ENCODE assay signal across 8 mouse cellular contexts in genomic region chr1:177794866-177795265, GRCm38 (mm10). TPM values are rescaled to one million over a fixed set of nuclear protein-coding genes. Genes with fewer than 3 reads are reported as not detected.
DNase-seq lines count a peak whose midpoint lies in the region; ATAC-seq and TF ChIP-seq lines count a peak whose summit lies in the region.

No protein-coding gene starts in this region.

- H3K27me3 ChIP-seq in limb, embryonic 12.5 days = no peaks in the 10 kb centered on the region
- no peaks in the 10 kb centered on the region for H3K27me3 ChIP-seq in neural tube, embryonic 13.5 days

- no peak for TF ChIP-seq CTCF in layer of hippocampus, adult 2 months (conservative IDR thresholded peaks at IDR 0.05)
- no peak for TF ChIP-seq CTCF in bone marrow, adult 2 months (IDR thresholded peaks at IDR 0.05; ENCODE audit: control insufficient read depth, insufficient read depth, low read length)

- peaks cover under 1% of the 10 kb centered on the region; the same call in 1 of the 2 replicates for H3K36me3 ChIP-seq in limb, embryonic 12.5 days
- H3K36me3 ChIP-seq in neural tube, embryonic 13.5 days = no peaks in the 10 kb centered on the region

- H3K4me1 ChIP-seq in bone marrow, adult 2 months (ENCODE audit: control insufficient read depth, insufficient read depth, low read length) = peaks cover 1% of the 10 kb centered on the region; the same call in 1 of the 2 replicates
- H3K4me1 ChIP-seq in limb, embryonic 12.5 days (replicated peaks) = peaks cover 10% of the 10 kb centered on the region
- peaks cover 17% of the 10 kb centered on the region for H3K4me1 ChIP-seq in neural tube, embryonic 13.5 days (replicated peaks)

- H3K9ac ChIP-seq in limb, embryonic 12.5 days (replicated peaks) = peak overlapping the region; percentile 88
- peak overlapping the region; percentile 87 for H3K9ac ChIP-seq in neural tube, embryonic 13.5 days

- no peak for ATAC-seq in limb, embryonic 12.5 days (ENCODE audit: insufficient number of reproducible peaks, insufficient read depth, low FRiP score, low TSS enrichment, low read depth)
- ATAC-seq in neural tube, embryonic 13.5 days (ENCODE audit: low read depth) = no peak

- peak overlapping the region; percentile 71 for H3K4me3 ChIP-seq in layer of hippocampus, adult 2 months
- peak overlapping the region; percentile 58 for H3K4me3 ChIP-seq in bone marrow, adult 2 months (replicated peaks; ENCODE audit: control insufficient read depth, low read depth, low read length)
- peak overlapping the region; percentile 82 for H3K4me3 ChIP-seq in limb, embryonic 12.5 days (replicated peaks)
- peak overlapping the region; percentile 91 for H3K4me3 ChIP-seq in neural tube, embryonic 13.5 days

- 0 out of 2 replicates have a peak, but pooled peaks cover 2% of the 10 kb centered on the region for H3K9me3 ChIP-seq in limb, embryonic 12.5 days
- H3K9me3 ChIP-seq in neural tube, embryonic 13.5 days = 0 out of 2 replicates have a peak, but pooled peaks cover 2% of the 10 kb centered on the region

- 2% methylated on average over 8 of the region's 8 CpGs for WGBS in bone marrow, adult 2 months
- WGBS in limb, embryonic 12.5 days = 7% methylated on average over 8 of the region's 8 CpGs
- 3% methylated on average over 8 of the region's 8 CpGs for WGBS in neural tube, embryonic 13.5 days

- TF ChIP-seq POLR2A in bone marrow, adult 2 months (IDR thresholded peaks at IDR 0.05; ENCODE audit: borderline replicate concordance, control insufficient read depth, low read depth, low read length) = no peak

- peak overlapping the region; percentile 72 for H3K4me2 ChIP-seq in limb, embryonic 12.5 days
- H3K4me2 ChIP-seq in neural tube, embryonic 13.5 days = peak overlapping the region; percentile 67

- no peak for DNase-seq in layer of hippocampus, adult 2 months (ENCODE audit: low spot score in 2 of 2)
- no peak for DNase-seq in layer of hippocampus, postnatal 14 days (ENCODE audit: low spot score in 2 of 2)
- peak; percentile 6 for DNase-seq in forelimb bud, embryonic 11.5 days (ENCODE audit: low read depth, low spot score)
- DNase-seq in layer of hippocampus, adult 9-11 months = no peak
- DNase-seq in layer of hippocampus, postnatal 10 days (ENCODE audit: low spot score in 2 of 2) = no peak

- peak overlapping the region; percentile 94; the same call in 1 of the 2 replicates for H3K27ac ChIP-seq in layer of hippocampus, adult 2 months
- peak overlapping the region; percentile 38; the same call in 1 of the 2 replicates for H3K27ac ChIP-seq in bone marrow, adult 2 months (ENCODE audit: control insufficient read depth, insufficient read depth, low read depth, low read length, poor library complexity)
- H3K27ac ChIP-seq in limb, embryonic 12.5 days = peak overlapping the region; percentile 23; the same call in 1 of the 2 replicates
- no peak overlapping the region for H3K27ac ChIP-seq in neural tube, embryonic 13.5 days (replicated peaks)

RNA-seq across cellular contexts. Expression of gene Adss, which starts 1.4 kb away (rescaled TPM):
- total RNA-seq in layer of hippocampus, adult 2 months (2021) = 10 to 100 TPM; 71.1 to 71.4 TPM
- 10 to 100 TPM; 72.0 to 79.2 TPM for total RNA-seq in layer of hippocampus, postnatal 14 days (2021)
- 17.0 and 39.2 TPM in 2 replicates for polyA plus RNA-seq in bone marrow, adult 2 months (2011; ENCODE audit: insufficient read depth, insufficient read length, low replicate concordance, missing spikeins)
- 62.3 and 64.3 TPM in 2 replicates for polyA plus RNA-seq in limb, embryonic 12.5 days (2016; fragmentation: Nextera tagmentation; extraction: Ambion mirVana)
- 46.0 and 50.2 TPM in 2 replicates for polyA plus RNA-seq in neural tube, embryonic 13.5 days (2015; fragmentation: Nextera tagmentation; extraction: Ambion mirVana)
- total RNA-seq in layer of hippocampus, postnatal 10 days (2021) = 10 to 100 TPM; 88.6 to 91.9 TPM
